Mouse (Mus musculus): ENCODE measurements around the gene Rpgrip1l. TPM values are rescaled to one million over a fixed set of nuclear protein-coding genes. Genes with fewer than 3 reads are reported as not detected.

Rpgrip1l gene
- polyA plus RNA-seq, 1 experiment: 6.3 TPM

DNA sequence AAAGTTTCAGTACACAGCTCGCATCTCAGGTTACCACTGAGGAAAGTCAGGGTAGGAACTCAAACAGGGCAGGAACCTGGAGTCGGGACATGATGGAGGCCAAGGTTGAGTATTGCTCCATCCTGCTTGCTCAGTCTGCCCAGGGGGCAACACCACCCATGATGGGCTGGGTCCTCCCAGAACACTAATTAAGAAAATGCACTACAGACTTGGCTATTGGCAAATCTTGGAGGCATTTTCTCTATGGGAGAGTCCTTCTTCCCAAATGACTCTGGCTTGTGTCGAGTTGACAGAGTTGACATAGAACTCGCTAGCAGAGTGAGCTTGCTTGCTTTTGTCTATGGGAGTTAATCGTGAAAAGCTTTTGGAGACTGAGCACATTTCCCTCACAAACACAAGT is 120.1 kb downstream of the Rpgrip1l start:
- WGBS: 93% methylated on average over 5 of the region's 5 CpGs
- Histone ChIP-seq H3K4me3 (replicated peaks; ENCODE audit: insufficient read depth, low read depth, low read length) (no peak overlapping the region), H3K4me1 (ENCODE audit: control insufficient read depth, insufficient read depth, low read length) (peaks cover 4% of the 10 kb centered on the region; the same call in 1 of the 2 replicates), H3K27ac (ENCODE audit: insufficient read depth, low read length) (no peak overlapping the region), H3K27me3 (ENCODE audit: control insufficient read depth, insufficient read depth, low read length) (no peaks in the 10 kb centered on the region)
- DNase-seq: no peak
- TF ChIP-seq POLR2A (IDR thresholded peaks at IDR 0.05; ENCODE audit: borderline replicate concordance, insufficient read depth, low read length) (no peak), CTCF (IDR thresholded peaks at IDR 0.05; ENCODE audit: borderline replicate concordance, insufficient read depth, low read depth, low read length) (no peak)

DNA sequence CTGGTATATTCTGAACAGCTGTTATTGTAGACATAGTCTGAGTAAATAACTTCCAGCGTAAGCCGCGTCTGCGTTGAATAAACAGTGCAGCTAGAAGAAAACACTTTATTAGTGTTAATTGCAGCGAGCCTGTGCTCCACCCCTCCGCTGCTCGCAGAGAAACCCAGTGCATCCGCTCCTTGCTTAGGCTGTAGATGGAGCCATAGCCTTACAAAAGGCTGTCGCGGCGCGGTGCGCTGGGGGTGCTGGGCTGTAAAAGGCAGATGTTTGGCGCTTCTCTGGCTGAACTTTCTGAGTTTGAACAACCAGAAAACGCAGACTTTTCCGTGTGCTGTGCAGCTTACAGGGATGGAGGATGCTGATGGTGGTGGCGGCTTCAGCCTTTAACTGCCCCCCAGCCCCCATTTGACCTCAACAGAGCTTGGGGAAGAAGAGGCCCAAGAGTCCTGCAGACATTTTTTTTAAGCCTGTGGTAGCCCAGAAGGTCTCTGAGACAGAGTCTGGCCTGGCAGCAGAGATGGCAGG is 122.2 kb downstream of the Rpgrip1l start:
- no peak overlapping the region for H3K27ac ChIP-seq (ENCODE audit: insufficient read depth, low read length)
- no peak for TF ChIP-seq POLR2A (IDR thresholded peaks at IDR 0.05; ENCODE audit: borderline replicate concordance, insufficient read depth, low read length)
- peak; percentile 74 for TF ChIP-seq CTCF (IDR thresholded peaks at IDR 0.05; ENCODE audit: borderline replicate concordance, insufficient read depth, low read depth, low read length)
- H3K27me3 ChIP-seq (ENCODE audit: control insufficient read depth, insufficient read depth, low read length): no peaks in the 10 kb centered on the region
- H3K4me3 ChIP-seq (replicated peaks; ENCODE audit: insufficient read depth, low read depth, low read length): no peak overlapping the region
- peak; percentile 14 to 20 for DNase-seq
- peaks cover 4% of the 10 kb centered on the region; the same call in 1 of the 2 replicates for H3K4me1 ChIP-seq (ENCODE audit: control insufficient read depth, insufficient read depth, low read length)
- WGBS: 7% methylated on average over 17 of the region's 17 CpGs

DNA sequence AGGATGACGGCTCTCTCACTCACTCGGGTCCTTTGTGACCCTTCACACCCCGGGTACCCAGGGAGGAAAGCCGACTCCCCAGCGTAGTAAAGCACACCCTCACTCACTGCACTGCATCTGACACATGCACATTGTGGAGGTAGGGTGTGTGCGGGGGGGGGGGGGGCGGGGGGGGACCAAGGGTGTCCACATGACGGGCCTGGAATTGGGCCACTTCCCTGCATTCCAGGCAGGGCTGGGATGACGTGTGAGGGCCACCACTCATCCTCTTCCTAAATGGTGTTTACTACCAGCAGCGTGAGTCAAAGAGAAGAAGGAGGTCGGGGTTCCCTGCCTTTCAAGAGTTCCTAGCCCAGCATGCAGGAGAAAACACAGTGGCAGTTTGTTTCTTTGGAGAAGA is 124.9 kb downstream of the Rpgrip1l start:
- DNase-seq: no peak
- Histone ChIP-seq H3K4me3 (replicated peaks; ENCODE audit: insufficient read depth, low read depth, low read length) (no peak overlapping the region), H3K27ac (ENCODE audit: insufficient read depth, low read length) (no peak overlapping the region), H3K4me1 (ENCODE audit: control insufficient read depth, insufficient read depth, low read length) (no peaks in the 10 kb centered on the region), H3K27me3 (ENCODE audit: control insufficient read depth, insufficient read depth, low read length) (no peaks in the 10 kb centered on the region)
- TF ChIP-seq CTCF (IDR thresholded peaks at IDR 0.05; ENCODE audit: borderline replicate concordance, insufficient read depth, low read depth, low read length): no peak
- no peak for TF ChIP-seq POLR2A (IDR thresholded peaks at IDR 0.05; ENCODE audit: borderline replicate concordance, insufficient read depth, low read length)
- 70% methylated on average over 10 of the region's 11 CpGs for WGBS

DNA sequence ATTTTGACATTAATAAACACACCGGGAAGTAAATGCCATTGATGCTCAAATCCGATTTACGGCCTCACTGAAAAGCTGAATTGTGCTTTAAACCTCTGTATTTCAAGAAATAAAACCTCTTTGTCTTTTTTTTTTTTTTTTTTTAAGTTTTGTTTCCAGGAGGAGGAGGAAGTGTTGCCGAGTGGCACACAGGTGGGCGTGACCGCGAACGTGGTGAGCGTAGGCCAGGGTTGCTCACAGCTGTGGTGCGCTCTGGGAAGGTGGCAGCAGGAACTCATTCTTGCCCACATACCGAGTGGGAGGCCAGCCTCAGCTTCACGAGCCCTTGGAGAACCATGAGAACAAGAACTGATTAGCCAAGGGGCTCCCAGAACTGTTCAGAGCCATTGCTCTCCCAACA is 126.7 kb downstream of the Rpgrip1l start:
- WGBS: 82% methylated on average over 12 of the region's 12 CpGs

DNA sequence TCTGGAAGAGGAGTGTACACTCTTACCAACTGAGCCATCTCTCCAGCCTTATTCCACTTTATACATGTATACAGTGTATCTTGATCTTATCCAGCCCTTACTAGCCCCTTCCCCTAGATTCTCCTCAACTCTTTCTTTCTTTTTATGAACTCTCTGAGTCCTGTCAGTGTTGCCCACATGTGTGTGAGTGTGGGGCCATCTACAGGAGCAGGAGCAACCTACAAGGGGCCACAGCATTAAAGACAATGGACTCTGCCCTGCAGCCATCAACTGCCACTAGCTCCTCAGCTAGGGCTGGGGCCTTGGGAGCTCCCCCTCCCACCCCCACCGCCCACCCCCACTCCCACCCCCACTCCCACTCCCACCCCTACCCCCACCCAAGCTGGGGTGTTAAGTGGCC is 135.4 kb downstream of the Rpgrip1l start:
- no peak for TF ChIP-seq CTCF (IDR thresholded peaks at IDR 0.05; ENCODE audit: borderline replicate concordance, insufficient read depth, low read depth, low read length)
- no peak for TF ChIP-seq POLR2A (IDR thresholded peaks at IDR 0.05; ENCODE audit: borderline replicate concordance, insufficient read depth, low read length)
- WGBS: 36% methylated on average over 1 of the region's 1 CpGs
- no peak for DNase-seq
- no peak overlapping the region for H3K27ac ChIP-seq (ENCODE audit: insufficient read depth, low read length)
- no peaks in the 10 kb centered on the region for H3K4me1 ChIP-seq (ENCODE audit: control insufficient read depth, insufficient read depth, low read length)
- H3K4me3 ChIP-seq (replicated peaks; ENCODE audit: insufficient read depth, low read depth, low read length): no peak overlapping the region
- H3K27me3 ChIP-seq (ENCODE audit: control insufficient read depth, insufficient read depth, low read length): no peaks in the 10 kb centered on the region

More for the DNA sequence above, 126.7 kb downstream of the Rpgrip1l start:
- Histone ChIP-seq H3K27me3 (ENCODE audit: control insufficient read depth, insufficient read depth, low read length) (no peaks in the 10 kb centered on the region), H3K4me3 (replicated peaks; ENCODE audit: insufficient read depth, low read depth, low read length) (no peak overlapping the region), H3K27ac (ENCODE audit: insufficient read depth, low read length) (no peak overlapping the region), H3K4me1 (ENCODE audit: control insufficient read depth, insufficient read depth, low read length) (no peaks in the 10 kb centered on the region)
- DNase-seq: no peak
- TF ChIP-seq POLR2A (IDR thresholded peaks at IDR 0.05; ENCODE audit: borderline replicate concordance, insufficient read depth, low read length): no peak
- TF ChIP-seq CTCF (IDR thresholded peaks at IDR 0.05; ENCODE audit: borderline replicate concordance, insufficient read depth, low read depth, low read length): no peak

DNA sequence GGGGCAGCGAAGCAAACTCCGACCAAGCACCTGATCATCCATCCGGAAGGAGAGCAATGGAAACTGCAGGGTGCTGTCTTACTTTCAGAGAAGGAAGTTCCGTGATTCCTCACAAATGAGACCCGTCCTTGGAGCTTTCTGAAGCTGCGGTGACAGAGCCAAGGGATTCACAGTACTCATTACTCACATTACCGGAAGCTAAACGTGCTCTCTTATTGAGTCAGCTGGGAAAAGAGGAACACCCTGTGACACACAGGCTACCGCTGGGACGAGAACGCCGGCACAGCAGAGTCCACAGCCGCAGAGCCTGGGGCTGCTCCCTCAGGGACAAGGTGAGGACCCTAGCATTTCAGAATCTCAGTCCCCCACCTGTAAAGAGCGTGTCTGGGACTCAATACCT is 136.9 kb downstream of the Rpgrip1l start:
- TF ChIP-seq POLR2A (IDR thresholded peaks at IDR 0.05; ENCODE audit: borderline replicate concordance, insufficient read depth, low read length) (no peak), CTCF (IDR thresholded peaks at IDR 0.05; ENCODE audit: borderline replicate concordance, insufficient read depth, low read depth, low read length) (no peak)
- 32% methylated on average over 14 of the region's 14 CpGs for WGBS
- Histone ChIP-seq H3K27ac (ENCODE audit: insufficient read depth, low read length) (no peak overlapping the region), H3K4me1 (ENCODE audit: control insufficient read depth, insufficient read depth, low read length) (no peaks in the 10 kb centered on the region), H3K27me3 (ENCODE audit: control insufficient read depth, insufficient read depth, low read length) (no peaks in the 10 kb centered on the region; the same call in 1 of the 2 replicates), H3K4me3 (replicated peaks; ENCODE audit: insufficient read depth, low read depth, low read length) (no peak overlapping the region)
- DNase-seq: no peak

DNA sequence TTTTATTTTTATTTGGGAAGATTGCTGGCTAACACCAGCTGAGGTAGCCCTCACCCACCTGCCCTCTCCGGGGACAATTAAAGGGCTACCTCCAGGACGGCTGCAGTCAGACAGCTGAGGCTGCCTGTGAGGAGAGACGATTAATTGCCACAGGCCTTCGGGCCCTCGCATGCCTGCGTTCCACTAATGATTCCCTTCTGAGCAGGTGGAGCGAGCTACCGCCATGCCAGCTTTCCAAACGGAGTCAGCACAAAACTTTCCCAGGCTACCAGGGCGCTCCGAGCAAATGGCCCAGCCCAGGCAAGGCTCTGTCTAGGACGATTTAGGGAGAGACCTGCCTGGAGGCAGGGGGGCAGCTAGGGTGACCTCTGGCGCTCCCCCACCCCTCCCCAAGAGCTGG is 141.5 kb downstream of the Rpgrip1l start:
- 47% methylated on average over 13 of the region's 13 CpGs for WGBS
- H3K27me3 ChIP-seq (ENCODE audit: control insufficient read depth, insufficient read depth, low read length): no peaks in the 10 kb centered on the region; the same call in 1 of the 2 replicates
- no peak for TF ChIP-seq CTCF (IDR thresholded peaks at IDR 0.05; ENCODE audit: borderline replicate concordance, insufficient read depth, low read depth, low read length)
- no peak for TF ChIP-seq POLR2A (IDR thresholded peaks at IDR 0.05; ENCODE audit: borderline replicate concordance, insufficient read depth, low read length)
- no peak overlapping the region for H3K4me3 ChIP-seq (replicated peaks; ENCODE audit: insufficient read depth, low read depth, low read length)
- no peak overlapping the region for H3K27ac ChIP-seq (ENCODE audit: insufficient read depth, low read length)
- no peak for DNase-seq
- H3K4me1 ChIP-seq (ENCODE audit: control insufficient read depth, insufficient read depth, low read length): no peaks in the 10 kb centered on the region

DNA sequence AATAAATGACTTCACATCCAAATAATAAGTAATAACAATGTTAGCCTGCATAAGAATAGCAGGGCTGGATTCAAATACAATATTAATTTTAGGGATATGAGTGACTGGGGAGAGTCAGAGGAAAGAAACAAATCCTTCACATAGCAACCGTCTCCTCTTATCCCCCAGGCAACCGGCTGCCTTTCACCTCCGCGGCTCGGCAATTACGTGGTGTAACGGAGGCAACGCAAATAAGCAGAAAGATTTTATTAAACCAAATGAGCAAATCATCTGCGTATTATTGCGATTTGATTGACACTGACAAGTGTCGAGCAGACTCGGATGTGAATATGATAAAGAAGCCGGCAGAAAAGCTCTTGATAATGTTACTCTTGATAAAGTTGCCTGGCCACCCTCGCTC is 142.1 kb downstream of the Rpgrip1l start:
- Histone ChIP-seq H3K4me1 (ENCODE audit: control insufficient read depth, insufficient read depth, low read length) (no peaks in the 10 kb centered on the region), H3K27me3 (ENCODE audit: control insufficient read depth, insufficient read depth, low read length) (no peaks in the 10 kb centered on the region; the same call in 1 of the 2 replicates), H3K27ac (ENCODE audit: insufficient read depth, low read length) (no peak overlapping the region), H3K4me3 (replicated peaks; ENCODE audit: insufficient read depth, low read depth, low read length) (no peak overlapping the region)
- 19% methylated on average over 14 of the region's 14 CpGs for WGBS
- TF ChIP-seq CTCF (IDR thresholded peaks at IDR 0.05; ENCODE audit: borderline replicate concordance, insufficient read depth, low read depth, low read length) (no peak), POLR2A (IDR thresholded peaks at IDR 0.05; ENCODE audit: borderline replicate concordance, insufficient read depth, low read length) (no peak)
- no peak for DNase-seq

Data from cerebellum, adult 2 months (tissue).